Mouse (Mus musculus) erythroblast, embryonic 14.5 days (primary cell): ENCODE measurements around the gene Ubtd1.

Source experiments
- GATA1 ChIP-seq: IDR thresholded peaks from 2 replicates; pipeline ENCODE4 v1.6.1; 2012; ENCODE audit warnings: low read length, inconsistent platforms, mixed read lengths
- TAL1 ChIP-seq: IDR thresholded peaks from 3 replicates; pipeline ENCODE4 v1.6.1; 2012; ENCODE audit warnings: low read length, inconsistent platforms, mixed read lengths

DNA sequence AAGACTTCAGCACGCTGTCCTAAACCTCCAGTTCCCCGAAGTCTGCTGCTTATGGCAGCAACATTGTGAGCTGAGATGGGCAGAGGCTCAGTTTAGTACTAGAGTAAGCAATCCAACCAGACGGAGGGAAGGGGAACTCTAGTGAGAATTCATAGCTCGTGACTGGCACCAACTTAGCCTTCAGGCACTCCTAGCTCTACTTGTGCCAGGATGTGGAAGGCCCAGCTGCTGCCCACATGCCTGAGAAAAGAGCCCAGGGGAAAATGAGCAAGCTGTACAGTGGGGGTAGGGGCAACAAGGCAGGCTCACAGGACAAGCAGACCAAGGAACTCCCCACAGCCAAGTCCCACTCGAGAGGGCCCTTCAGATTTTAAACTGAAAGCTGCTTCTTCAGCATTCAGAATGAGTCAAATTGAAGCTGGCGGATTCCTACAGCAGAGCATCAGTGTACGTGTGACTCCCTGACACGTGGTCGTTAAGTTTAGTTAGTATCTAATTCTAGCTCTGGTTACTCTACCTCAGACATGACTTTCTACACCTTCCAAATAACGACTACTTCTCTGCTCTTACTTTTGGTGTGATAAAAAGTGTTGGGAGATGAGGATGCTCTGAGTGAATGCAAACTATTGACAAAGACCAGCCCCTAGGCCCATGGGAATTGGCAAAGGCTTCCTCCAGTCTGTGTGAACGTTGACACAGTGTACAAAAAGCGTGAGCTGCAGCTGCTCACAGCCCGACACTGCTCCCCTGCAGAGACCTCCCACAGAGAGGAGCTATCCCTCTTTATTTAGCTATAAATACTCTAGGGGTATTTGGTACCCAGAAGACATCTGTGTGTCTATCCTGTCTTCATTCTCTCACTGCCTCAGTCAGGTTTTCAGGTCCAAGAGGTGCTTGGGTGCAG is 7.4 kb upstream of the Ubtd1 start:
- no peak for TF ChIP-seq TAL1
- no peak for TF ChIP-seq GATA1
